Mouse (Mus musculus): ENCODE measurements around the gene Scand1.

The Scand1 gene

DNA sequence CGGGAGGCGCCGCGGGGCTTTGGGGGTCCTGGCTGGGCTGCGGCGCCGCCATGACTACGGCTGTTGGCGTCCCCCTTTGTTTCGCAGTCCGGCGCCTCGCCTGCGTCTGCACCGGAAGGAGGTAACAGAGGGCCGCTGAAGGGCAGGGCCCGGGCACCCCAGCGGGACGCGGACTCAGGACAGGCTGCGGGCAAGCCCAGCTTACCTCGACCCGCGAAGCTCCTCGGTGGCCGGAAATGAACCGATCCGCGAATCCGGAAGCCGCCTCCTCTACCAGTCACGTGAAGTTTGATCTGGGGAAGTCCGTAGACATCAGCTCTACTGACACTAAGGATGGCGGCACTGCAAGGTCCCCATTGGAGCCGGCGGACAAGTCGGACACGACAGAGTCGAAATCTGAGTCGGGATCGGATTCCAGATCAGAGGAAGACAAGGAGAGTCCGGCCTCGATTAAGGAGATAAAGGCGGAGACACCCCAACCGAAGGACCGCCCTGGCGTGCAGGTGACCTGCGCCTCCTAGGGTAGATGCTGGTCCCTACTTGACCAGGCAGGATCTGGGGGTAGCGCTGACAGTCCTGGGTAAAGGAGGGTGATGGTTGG lies at the start of gene Scand1, which contains the start of gene Cnbd2:
Gene Scand1, minus strand, starts transcription at position 408 of the 601 bp plus-strand sequence.
Gene Cnbd2, plus strand, starts transcription at position 3 of the 601 bp plus-strand sequence.
- DNase-seq (ENCODE audit: low spot score), result peak; percentile 91

DNA sequence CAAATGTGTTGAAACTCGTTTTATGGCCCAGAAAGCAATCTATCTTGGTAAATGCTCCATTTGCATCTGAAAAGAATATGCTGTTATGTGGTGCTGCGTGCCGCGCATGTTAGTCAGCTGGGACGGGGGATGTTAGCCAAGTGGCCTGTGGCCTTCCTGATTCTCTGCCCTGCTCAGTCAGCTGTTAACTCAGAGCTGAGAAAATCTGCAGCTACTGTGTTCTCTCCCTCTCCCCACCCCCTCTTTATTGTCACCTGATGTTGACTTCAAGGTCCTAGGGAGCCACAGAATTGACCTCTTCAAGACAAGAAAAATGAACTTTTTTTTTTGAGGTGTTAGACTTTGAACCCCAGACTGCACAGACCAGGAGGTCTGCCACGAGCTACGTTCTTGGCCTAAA lies 43.5 kb upstream of the Scand1 start:
- DNase-seq (ENCODE audit: low spot score), result no peak

DNA sequence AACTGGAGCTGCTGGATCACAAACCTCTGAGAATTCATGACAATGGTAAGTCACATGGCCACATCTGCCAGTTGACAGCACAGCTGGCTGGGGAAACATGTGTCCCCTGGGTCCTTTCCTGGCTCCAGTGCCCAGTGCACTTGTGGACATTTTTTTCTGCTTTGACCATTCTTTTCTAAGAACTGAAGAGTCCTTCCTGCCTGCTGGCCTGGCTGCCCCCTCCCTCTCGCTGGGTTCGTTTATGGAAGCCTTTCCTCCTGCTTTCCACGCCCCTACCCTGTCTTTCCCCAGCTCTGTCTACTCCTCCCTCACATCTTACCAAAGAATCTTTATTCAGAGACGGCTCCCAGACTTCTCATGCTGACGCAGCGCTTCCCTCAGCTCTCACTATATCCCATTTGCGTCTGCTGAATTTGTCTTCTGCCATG lies 40.8 kb upstream of the Scand1 start:
- DNase-seq (ENCODE audit: low spot score), result peak; percentile 6

DNA sequence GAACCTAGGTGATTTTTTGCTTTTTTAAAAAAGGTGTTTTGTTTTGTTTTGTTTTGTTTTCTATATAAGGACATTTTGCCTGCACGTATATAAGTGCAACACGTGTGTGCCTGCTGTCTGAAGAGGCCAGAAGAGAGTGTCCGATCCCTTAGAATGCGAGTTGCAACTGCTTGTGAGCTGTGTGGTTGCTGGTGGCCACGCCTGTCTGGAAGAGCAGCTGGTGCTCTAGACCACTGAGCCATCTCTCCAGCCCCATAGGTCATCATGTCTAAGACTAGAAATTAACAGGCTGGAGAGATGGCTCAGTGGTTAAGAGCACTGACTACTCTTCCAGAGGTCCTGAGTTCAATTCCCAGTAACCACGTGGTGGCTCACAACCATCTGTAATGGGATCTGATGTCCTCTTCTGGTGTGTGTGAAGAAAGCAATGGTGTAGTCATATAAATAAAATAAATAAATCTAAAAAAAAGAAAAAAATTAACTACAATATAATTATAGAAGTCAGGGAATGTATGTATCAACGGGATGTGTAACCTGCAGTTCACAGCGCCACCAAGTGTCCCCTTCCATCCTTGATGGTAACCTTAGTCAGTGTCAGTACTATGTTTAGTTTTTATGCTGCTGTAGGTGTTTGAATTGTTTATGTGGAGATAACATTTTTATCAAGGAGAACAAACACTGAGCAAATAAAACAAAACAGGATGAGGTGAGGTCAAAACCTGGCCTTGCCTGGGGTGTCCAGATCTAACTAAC lies 40.1 kb upstream of the Scand1 start:
- DNase-seq (ENCODE audit: low spot score), result no peak

DNA sequence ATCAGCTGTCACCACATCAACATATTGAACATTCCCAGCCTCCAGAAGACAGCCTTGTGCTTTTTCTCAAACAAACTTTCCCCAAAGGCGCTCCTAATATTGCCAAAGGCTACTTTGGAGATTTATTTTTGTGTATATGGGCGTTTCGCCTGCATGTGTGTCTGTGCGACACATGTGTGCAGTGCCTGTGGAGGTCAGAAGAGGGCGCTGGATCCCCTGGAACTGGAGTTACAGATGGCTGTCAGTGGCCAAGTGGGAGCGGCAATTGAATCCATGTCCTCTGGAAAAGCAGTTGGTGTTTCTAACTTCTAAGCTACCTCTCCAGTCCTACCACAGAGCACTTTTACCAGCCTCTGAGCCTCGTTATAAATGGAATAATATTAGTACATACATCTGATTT lies 38.7 kb upstream of the Scand1 start:
- DNase-seq (ENCODE audit: low spot score), result no peak

DNA sequence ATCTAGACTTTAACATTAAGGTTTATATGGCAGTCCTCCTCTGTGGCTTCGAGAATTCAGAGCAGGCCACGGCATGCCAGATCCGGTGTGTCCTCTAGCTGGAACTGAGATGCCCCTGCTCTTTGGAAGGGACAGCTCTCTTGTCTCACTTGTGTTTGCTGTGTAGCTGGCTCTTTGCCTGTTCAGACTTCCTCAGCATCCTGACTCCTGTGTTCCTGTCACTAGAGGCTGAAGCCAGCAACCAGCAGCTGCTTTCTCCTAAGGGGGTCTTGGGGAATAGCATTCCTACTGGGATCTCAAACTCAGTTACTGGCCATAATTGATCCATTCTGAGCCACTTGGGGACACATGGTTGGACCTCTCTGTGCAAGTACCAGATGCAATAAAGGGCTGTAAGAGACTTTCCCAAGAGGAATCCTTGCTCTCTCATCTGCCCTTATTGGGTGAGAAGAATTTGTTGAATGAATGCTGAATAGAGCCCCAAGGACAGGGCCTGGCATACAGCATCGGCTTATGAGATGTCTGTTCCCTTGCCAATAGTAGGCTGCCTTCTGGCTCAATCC lies 36.9 kb upstream of the Scand1 start:
- no peak for DNase-seq (ENCODE audit: low spot score)

DNA sequence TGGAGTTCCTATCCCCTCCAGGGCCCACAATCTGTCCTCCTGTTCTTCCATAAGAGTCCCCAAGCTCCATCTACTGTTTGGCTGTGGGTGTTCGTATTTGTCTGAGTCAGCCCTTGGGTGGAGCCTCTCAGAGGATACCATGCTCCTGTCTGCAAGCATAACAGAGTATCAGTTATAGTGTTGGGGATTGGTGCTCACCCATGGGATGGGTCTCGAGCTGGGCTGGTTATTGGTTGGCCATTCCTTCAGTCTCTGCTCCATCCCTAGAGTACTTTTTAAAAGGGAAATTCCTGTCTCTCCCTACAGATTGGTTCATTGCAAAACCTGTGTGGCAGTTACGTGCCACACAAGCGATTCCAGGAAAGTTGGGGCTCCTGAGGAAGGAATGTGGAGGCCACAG lies 36.3 kb upstream of the Scand1 start:
- DNase-seq (ENCODE audit: low spot score), result no peak

DNA sequence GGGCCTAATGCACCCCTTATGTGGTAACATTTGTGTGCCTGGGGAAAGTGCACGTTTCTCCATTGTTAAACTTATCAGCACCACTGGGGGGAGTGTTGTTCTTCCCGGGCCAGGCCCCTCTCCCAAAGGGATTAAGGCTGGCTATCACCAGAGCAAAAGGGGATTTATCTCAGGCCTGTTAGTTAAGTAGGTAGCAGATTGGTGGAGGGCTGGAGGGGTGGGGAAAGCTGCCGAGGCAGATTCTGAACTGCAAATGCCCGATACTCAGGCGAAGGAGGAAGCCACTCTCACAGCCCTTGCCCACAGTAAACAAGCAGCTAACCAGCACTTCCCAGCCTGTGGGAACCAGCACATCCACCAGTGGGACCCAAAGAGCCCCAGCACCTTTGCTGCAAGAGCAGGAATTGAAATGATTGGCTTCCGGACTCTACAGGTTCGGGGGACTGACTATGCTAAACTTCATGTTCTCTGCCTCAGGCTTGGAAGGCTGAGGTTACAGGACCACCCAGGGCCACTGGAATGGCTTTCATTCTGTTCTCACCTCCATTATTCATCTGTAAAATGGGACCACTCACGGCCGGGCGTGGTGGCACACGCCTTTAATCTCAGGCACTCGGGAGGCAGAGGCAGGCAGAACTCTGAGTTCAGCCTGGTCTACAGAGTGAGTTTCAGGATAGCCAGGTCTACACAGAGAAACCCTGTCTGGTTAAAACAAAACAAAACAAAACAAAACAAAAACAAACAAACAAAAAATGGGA lies 32.5 kb upstream of the Scand1 start:
- DNase-seq (ENCODE audit: low spot score), result peak; percentile 41

DNA sequence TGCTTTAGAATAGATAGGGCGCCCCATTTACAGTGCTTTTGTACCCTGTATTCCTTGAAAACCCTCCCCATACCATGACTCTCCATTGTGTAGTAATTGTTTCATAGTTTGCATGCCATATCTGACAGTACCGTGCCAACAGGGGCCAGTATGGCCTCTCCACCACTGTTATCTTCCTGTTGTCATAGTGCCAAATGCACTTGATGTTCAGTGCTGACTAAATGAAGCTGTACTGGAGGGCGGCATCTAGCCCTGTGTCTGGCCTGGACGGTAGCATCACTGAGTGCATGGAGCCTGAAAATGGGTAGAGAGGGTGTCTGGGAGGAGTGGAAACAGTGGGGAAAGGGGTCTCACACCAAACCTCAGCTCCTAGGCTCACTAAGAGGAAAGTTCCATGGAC lies 27.6 kb upstream of the Scand1 start:
- no peak for DNase-seq (ENCODE audit: low spot score)

DNA sequence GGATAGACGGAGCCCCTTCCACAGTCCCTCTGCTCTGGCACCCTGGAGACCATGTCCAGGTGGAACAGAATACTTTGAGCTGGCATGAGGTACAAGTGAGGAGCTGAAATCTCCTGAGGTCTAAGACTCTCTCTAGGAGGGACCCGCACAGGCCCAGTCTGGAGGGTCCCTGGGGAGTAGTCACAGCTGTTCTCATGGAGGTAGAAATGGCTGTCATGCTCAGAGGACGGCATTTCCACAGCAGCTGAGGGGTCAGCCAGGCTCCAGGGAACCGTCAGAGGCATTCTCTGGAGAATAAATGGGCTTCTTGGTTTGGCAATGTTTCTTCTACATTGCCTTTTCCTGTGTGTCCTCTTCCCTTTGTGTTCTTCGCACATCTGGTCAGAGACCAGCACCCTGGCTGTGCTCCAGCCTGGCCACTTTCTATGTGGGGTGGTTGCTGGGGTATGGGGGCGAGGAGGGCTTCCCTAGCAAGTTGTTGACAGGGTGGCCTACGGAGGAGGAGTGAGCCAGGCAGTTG lies 19.0 kb upstream of the Scand1 start:
- no peak for DNase-seq (ENCODE audit: low spot score)

DNA sequence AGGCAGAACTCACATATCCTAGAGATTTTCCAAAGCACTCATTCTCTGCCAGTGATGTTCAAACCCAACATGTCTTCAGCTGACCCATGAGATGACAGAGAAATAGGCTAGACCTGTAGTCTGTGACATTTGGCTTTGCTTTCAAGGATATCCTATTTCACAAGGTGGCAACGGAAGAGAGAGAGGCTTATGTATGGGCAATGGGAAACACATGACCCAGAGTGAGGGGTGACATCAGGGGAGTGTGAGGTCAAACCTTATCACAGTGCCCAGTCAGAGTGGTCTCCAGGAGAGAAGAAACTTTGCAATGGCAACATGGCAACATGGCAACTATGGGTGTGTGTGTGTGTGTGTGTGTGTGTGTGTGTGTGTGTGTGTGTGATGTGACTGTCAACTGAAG lies 18.2 kb upstream of the Scand1 start:
- no peak for DNase-seq (ENCODE audit: low spot score)

DNA sequence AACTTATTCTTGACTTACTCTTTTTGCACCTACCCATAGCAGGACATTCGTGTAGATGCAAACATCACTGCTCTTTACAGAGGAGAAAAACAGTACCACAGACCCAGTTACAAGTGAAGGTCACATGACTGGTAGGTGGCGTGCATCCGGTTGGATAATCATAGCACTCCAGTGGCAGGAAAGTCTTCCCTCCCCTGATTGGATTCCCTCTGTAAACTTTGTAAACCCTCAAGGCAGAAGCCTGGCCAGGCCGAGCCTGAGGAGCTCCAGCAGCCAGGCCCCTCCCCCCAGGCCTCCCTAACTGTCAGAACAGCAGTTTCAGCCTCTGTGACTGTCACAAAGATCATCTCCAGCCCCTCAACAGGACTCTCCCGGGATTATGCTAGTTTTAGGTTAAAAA lies 12.2 kb upstream of the Scand1 start:
- peak; percentile 38 for DNase-seq (ENCODE audit: low spot score)

DNA sequence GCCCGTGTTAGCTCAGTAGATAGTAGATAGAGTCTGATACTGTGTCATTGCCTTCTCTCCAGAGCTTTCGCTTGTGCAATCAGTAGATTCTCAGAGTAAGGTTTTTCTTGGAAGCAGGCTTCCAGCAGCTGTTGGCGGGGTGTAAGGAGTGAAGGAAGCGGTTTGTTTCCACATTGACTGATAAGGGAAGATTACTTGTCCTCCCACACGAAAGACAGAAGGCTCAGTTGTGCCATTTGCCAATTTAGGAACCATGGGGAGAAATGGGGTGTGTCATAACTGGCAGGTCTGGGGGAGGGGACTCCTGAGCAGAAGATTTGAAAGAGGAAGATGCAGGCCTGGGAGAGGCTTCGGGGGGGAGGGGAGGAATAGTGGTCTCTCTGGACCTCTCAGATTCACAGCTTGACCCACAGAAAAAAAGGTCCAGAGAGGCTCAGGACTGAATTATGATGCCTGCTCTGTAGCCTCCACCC lies 11.6 kb upstream of the Scand1 start:
- DNase-seq (ENCODE audit: low spot score), result peak; percentile 11

DNA sequence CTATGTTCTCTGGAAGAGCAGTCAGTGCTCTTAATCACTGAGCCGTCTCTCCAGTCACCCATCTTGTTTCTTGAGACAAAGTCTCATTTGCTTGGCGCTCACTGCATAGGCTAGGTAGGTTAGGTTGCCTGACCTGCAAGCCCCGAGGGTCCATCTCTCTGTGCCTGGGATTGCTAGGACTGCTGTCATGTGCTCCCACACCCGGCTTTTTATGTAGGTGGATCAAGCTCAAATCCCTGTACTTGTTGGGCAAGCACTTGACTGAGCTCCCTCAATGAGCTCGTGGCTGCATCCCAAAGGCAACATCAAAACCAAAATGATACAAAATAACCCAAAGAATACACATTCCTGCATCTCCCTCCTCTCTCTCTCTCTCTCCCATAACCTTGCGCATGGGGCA lies 9.0 kb upstream of the Scand1 start:
- DNase-seq (ENCODE audit: low spot score), result no peak

DNA sequence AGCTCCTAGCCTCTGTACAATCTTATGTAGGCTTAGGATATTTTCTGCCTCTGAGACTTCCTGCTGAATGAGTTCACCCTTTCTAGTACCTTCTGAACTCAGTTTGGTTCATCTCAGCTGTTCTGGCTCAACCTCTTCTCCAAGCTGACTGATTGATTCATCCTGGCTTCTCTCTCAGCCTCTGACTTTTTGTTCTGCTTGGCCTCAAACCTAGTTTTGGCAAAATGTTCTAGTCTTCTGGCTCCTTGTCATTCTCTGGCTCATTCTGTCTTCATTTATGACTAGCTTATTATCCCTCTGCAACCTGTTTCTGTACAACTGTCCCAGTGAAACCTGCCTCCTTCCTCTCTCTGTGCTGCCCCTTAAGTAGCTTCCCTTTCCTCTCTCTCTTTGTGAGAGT lies 6.0 kb upstream of the Scand1 start:
- no peak for DNase-seq (ENCODE audit: low spot score)

DNA sequence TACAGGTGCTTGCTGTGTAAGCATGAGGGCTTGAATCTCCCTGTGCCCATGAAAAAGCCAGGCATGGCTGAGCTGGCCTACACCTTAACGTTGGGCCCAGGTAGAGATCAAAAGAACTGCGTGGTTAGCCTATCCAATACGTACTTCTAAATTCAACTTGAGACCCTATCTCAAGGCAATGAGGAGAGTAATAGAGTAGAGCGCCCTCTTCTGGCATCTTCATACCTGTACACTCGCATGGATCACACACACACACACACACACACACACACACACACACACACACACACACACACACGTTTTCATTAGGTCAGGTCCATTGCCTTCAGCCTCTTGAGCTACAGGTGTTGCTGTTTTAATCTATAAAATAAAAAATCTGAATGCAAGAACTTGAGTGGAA lies 2.3 kb upstream of the Scand1 start:
- DNase-seq (ENCODE audit: low spot score), result no peak

DNA sequence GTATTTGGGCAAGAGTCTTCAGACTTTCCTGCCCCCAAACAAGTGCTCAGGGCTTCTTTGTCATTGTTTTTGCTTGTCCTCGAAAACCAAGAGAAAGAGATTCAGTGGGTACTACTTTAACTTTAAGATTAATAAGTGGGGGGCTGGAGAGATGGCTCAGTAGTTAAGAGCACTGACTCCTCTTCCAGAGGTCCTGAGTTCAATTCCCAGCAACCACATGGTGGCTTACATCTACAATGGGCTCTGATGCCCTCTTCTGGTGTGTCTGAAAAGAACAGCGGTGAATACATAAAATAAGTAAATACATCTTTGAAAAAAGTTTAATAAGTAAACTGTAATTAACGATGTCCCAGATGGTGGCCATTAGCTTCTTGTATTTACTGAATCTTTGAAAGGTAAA lies 649 bp upstream of the Scand1 start:
- DNase-seq (ENCODE audit: low spot score), result peak; percentile 27

DNA sequence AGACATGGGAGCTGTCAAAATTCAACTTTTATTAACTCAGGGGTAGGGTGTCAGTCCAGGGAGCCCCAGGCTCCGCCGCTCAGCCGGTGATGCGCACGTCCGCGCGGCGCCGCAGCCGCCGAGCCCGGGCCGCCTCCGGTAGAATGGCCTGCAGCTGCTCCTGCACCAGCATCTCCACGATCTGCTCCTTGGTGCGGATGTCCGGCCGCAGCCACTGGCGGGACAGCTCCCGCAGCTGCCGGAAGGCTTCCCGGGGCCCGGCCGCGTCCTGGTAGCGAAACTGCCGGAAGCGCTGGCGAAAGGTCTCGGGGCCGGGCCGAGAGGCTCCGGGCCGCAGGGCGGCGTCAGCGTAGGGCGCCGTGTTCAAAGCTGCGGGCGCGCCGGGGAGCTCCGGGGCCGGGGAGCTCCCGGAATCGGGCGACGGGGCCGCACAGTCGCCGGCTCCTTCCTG lies 638 bp downstream of the Scand1 start:
- peak; percentile 63 for DNase-seq (ENCODE audit: low spot score)

DNA sequence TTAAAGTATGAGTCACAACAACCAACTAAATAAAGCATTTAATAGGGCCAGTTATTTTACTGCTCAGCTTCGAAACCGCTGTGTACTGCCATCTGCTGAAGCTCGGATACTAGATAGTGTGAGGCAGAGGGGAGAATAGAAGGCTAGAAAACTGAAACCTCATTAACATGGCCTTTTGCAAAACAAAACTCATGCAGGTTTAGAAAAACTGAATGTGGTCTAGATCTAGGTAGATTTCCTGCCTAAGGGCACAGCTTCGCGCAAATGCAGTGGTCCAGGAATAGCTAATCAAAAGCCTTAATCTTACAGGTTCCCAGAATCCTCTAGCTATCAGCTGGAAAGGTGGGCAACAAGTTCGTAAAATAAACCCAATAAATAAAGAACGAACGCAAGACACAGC lies 1.1 kb downstream of the Scand1 start:
- DNase-seq (ENCODE audit: low spot score), result peak; percentile 47

DNA sequence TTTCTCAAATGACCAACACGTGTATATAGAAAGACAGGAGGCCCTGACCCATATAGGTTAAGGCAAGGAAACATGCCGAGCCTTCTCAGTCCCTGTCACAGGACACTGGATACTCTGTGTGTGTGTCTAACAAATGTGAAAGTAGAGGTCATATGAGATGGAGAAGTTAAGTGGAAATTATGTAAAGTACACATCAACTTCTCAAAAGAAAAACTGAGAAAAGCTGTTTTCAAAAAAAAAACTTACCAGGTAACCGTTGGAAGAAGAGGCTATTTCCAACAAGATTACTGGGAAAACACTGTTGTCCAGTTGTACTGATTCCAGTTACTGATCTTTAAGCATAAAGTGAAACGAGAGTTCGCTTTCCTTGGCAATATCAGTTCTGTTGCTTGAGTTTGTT lies 1.6 kb downstream of the Scand1 start:
- DNase-seq (ENCODE audit: low spot score), result no peak

DNA sequence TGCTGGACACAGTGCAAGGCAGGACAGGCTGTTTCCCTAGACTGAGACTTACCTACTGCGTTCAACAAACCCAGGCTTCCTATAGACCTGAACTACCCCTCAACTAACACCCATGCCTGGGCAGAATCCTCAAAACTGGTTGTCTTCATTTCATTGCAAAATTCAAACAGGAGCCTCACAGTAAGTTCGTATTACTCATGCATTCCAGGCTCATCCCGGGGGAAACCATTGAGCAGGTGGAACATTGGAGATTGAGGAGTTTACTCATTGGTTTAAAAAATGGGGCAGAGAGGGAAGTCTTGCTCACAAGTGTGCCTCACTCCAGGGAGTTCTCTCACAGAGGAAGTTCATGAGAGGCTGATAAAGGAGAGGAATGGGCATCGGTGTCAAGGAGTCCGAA lies 2.0 kb downstream of the Scand1 start:
- no peak for DNase-seq (ENCODE audit: low spot score)

DNA sequence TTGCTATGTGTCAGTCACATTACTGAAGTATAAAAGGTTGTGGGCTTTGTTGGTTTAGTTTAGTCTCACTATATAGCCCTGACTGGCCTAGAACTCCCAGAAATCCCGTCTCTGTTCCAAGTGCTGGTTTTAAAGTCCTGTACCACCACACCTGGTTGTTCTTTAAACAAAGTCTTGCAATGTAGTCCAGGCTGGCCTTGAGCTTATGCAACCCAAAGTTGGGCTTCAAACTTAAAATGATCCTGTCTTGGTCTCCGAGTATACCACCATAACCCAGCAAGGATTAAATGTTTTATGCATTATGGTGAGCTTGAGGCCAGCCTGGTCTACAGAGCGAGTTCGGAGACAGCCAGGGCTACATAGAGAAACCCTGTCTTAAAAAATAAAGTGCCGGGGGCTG lies 2.6 kb downstream of the Scand1 start:
- DNase-seq (ENCODE audit: low spot score), result no peak
